Mouse (Mus musculus) heart, adult 9 months (tissue): ENCODE data around the gene B4galnt4.

ENCODE experiments used
- DNase-seq, 2 experiments: peaks; one replicate each; pipeline ENCODE4 v3.0.0; 2022; ENCODE audit warnings: low spot score in 2 of 2

B4galnt4 gene

DNA sequence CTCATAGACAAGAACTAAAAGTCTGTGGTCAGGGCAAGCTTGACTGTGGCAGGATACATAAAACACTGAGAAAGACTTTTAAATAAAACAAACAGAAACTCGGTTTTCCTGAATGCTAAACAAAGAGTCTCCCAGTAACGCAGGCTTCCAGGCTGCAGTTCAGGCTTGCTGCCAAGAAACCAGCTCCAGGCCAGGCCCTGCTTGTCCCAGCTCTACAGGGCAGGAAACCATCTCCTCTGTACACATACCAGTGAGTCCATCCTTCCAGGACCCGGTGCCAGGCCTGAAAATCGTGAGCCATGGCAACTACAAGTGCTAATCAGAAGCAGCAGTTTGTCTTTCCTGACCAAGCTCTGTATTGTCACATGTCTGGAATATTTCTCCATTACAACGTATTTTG, 19.2 kb upstream of the B4galnt4 start:
- peak; percentile 81 to 86 for DNase-seq

DNA sequence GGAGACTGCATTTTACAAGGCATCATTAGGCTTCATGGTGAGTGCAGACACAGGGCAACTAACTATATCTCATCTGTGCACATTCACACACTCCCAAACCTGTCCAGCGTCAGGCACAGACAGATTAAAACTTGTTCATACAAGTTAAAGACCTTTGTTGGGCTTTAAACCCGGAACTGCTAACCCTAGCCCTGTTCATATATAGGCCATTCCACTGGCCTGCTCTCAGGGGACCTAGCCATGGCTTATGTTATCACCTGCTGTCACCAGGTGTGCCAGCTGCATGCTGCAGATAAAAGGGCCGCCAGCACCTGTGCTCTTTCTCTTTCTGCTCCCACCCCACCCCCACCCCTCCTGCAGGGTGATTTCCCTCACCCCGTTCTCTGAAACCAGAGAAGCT, 18.4 kb upstream of the B4galnt4 start:
- DNase-seq: no peak

DNA sequence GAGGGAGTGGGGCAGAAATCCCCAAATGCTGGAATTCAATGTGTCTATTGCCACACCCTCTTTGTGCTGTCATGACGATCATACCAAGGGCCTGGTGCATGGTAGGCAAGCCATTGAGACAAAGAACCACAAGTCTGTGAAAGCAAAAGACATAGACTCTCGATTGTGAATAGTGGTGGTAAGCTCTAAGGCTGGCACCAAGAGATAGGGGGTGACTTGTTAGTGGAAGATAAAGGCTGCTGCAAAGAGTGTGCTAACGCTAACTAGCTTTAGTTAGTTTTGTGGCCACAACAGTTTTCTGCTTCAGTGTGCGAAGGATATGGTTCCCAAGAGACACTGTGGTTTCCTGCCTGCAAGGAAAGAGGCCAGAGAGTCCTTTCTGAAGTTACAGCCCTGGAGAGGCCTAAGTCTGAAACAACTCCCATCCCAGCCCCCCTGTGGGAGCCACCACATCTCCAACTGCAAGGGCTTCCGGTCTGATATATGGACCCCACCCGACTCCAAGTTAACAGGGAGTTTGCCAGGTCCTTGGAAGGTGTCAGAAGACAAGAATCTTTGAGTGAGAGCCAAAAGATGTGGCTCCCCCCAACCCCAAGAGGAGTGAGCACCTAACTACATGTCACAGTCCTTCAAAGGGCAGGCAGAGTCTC, 13.8 kb upstream of the B4galnt4 start:
- DNase-seq: peak; percentile 72 to 73

DNA sequence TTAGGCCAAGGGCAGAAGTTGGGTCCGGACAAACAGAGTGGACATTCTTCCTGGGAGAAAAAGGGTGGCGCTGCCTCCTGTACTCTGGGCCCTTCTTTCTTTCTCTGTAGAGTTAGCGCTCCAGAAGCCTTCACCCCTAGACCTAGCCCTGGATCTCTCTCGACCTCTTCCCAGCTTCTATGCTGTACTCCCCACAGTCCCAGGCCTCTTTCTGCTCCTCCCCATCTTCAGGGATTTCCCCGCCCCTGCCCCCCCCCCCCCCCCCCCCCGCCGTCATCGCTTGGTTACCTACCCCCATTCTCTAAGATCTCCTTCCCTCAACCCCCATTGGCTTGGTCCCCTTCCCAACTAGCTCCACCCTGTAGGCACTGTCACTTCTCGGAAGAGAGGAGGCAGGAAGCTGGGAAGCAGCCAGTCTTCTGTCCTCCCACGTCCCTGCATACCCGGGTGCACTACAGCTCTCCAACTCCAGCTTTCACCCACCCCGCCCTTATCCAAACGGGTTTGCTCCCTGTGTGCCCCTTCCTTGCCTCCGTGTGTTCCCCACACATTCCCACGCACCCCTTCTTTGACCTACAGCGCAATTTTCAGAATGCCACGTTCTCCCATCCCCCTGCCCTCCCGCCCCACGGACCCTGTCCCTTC, 13.2 kb upstream of the B4galnt4 start:
- peak; percentile 91 to 94 for DNase-seq

DNA sequence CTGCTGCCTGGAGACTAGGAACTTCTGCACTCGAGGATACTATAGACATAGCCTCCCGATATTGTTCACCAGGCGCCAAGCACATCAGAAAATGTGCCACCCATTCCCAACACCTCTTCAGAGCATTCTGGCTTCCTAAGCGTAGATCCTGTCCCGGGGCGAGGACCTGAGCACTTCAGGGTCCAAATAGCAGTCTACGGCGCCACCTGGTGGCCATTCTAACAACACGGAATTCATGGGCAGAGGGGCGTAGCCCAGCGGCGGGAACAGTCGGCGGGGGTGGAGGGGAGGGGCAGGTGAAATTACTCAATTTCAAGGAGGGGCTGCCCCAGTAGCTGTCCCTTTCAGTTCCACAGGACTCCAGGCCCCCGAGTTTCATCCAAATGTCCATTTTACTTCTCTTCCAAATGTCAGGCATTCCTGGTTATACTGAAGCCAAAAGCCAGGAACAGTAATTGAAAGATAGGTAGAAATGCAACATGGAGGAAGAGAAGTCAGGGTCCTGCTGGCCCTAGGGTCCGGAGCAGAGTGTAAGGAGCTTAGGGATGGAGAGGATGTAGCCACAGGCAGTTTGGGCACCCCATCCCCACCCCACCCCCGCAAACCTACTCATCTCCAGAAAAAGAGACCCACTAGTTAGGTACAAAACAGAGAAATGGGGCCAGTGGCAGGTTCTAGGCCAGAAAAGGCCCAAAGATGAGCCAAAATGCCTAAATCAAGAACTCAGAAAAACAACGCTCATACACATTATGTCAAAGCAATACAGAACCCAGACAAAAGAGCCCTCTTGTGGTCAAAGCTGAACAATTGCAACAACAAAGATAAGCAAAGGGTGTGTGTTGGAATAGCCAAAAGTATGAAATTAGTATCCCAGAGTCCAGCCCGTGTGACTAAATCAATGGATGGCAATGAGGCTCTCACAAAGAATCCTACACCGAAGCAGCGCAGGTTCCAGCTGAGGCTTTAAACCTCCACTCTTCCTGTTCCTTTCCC, 12.4 kb upstream of the B4galnt4 start:
- peak; percentile 91 to 94 for DNase-seq

DNA sequence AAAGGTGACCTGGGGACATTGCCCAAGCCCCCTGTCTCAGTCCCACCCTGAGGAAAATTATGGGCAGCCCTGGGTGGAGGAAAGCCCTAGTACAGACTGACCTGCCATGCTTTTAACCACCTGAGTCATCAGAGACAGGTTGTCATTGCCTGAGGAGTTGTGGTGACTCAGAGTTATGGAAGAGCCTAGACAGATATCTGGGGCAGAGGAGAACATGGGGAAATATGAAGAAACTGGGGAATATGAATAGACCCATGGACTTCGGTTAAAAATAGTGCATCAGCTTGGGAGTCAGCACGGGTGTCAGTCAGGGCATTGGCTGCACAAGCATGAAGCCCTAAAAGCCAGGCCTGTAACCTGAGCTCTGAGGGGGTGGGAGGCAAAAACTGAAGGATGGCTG, 11.6 kb upstream of the B4galnt4 start:
- no peak for DNase-seq

DNA sequence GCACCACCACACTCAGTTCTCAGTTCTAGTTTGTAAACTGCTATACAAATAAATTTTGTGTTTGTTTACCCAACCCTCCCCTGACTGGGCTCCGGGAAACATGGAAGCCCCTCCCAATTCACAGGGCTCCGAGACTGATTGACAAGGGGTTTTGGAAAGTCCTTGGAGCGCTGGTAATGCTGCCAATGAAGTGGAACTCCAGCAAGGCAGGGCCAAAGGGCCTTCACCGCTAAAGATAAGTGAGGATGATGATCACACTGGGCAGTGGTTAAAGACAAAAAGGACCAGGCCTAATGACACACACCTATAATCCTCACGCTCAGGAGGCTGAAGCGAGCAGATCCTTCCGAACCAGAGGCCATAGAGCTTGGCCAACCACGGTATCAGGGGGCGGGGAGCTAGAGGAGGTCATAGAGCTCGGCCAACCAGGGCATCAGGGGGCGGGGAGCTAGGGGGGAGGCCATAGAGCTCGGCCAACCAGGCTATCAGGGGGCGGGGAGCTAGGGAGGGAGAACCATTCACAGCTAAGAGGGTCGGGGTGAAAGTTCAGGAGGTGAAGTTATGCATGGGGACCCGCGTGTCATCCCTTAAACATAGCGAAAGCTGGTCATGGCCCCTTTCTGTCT, 9.7 kb upstream of the B4galnt4 start:
- no peak for DNase-seq

DNA sequence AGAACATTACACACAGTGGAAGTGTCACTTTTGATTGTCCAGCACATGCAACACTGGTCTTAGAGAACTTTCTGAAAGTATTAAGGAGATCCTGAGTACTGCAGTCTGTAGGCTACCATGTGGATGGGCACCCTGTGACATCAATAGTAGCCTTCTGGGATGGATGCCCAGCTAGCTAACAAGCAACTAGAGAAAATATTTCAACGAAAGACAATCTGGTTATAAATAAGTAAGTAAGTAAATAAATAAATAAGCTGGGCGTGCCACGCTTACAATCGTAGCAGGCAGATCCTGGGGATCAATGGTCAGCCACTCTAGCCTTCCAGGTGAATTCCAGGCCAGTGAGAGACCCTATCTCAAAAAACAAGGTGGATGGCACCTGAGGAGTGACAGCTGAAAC, 8.9 kb upstream of the B4galnt4 start:
- DNase-seq: no peak

DNA sequence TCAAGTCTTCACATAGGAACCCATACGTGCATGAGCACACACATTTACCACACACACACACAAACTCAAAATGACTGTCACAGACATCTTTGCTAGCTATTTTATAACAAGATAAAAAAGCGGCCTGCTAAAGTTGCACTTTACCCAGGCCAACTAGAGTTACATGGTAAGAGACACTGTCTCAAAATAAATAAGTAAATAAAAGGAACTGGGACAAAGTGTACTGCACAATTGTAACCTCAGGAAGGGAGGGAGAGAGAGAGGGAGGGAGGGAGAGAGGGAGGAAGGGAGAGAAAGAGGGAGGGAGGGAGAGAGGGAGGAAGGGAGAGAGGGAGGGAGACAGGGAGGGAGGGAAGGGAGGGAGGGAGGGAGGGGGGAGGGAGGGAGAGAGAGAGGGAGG, 8.5 kb upstream of the B4galnt4 start:
- no peak for DNase-seq

DNA sequence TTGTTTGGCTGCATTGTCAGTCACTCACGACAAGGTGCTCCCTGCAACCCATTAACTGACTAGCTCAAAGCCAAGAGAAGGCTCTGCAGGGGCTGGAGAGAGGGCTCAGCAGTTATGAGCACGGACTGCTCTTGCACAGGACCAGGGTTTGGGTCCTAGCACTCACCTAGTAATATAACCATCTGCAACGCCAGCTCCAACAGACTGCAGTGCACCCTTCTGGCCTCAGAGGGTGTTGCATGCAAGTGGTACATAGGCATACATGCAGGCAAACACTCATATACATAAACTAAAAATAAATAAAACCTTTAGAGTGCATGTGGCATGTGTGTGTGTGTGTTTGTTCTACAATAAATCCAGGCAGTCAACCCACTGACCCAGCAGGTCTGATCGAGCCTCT, 5.1 kb upstream of the B4galnt4 start:
- no peak for DNase-seq

DNA sequence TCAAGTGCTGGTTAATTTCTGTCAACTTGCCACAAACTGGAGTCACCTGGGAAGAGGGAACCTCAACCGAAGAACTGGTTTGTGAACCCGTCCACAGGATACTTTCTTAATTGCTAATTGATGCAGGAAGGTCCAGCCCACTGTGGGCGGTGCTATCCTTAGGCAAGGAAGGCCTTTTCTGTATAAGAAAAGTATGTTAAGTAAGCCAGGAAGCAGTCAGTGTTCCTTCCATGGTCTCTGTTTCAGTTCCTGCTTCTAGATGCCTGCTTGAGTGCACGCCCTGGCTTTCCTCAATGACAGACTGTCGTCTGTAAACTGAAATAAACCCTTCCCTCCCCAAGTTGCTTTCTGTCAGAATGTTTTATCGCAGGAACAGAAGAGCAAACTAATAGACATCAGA, 3.9 kb upstream of the B4galnt4 start:
- no peak for DNase-seq

DNA sequence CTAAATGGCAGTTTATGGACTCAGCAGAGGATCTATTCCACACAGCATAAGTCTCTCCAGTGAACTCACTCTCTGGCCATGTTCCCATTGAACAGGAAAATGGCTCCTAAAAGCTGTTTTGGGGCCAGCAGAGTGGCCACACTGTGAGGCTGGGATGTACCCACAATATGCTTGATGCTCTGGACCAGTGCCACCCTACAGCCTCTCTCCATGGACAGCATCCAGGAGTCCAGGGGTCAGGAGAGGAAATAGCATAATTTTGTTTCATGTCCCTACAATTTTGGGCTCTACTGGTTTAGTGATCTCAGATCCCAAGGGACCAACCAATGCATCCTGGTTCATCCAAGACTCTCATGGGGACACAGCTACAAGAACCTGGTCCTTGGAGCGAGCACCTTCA, 3.4 kb upstream of the B4galnt4 start:
- no peak for DNase-seq

DNA sequence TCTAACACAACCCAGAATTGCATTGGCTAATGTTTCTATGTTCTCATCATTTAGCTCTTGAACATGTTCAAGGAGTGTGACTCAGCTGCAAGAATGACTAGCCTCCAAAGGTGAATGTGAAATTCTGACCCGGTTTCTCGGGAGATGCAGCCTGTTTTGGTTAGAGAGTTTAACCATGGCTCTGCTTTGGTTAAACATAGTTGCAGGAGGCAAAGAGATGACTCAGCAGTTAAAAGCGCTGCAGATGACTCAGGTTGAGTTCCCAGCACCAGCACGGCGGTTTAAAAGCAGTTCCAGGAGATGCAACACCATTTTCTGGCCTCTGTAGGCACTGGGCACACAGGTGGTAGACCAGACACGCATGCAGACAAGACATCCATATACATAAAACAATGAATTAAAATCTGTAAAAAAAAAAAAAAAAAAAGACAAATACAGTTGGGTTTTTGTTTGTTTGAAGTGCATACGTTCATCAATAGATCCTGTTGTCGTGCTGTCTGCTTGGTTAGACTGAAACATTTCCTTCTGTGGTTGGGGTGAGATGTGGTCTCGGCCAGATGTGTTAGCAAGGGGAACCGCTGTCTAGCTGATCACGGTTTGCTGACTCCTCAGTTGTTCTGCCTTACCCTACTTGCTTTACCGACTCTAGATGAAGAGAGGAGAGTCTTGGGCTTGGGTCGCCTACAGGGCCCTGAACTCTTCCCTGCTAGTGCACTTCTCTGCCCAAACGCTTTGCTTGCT, 2.1 kb upstream of the B4galnt4 start:
- no peak for DNase-seq

DNA sequence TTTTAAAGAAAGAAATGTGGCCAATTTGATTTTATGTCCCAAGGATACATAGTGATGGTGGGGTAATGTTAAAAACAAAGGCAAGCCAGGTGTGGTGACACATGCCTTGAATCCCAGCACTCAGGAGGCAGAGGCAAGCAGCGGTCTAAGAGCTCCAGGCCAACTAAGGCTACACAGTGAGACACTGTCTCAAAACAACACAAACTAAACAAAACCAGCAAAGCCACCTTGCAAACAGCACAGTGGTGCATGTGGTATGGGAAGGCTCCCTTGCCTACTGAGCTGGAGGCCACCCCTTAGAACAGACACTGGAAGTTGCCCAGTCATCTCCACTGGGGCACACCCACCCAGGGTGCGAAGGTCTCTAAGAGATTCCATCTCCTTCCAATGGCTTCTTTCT, 975 bp upstream of the B4galnt4 start:
- no peak for DNase-seq

DNA sequence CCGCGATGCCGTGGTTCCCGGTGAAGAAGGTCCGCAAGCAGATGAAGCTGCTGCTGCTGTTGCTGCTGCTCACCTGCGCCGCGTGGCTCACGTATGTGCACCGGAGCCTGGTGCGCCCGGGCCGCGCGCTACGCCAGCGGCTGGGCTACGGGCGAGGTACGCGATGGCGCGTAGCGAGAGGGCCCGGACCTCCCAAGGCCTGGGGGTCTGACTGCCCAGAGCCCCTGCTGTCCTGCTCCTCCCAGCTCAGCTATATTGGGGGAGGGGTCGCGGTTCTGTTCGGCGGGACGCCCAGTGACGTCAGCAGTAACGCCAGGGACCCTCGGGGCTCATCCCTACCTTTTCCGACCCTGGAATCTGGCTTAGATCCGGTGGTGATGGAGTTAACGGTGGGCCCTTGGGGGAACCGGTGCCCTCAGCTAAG, 377 bp downstream of the B4galnt4 start:
- DNase-seq: no peak

DNA sequence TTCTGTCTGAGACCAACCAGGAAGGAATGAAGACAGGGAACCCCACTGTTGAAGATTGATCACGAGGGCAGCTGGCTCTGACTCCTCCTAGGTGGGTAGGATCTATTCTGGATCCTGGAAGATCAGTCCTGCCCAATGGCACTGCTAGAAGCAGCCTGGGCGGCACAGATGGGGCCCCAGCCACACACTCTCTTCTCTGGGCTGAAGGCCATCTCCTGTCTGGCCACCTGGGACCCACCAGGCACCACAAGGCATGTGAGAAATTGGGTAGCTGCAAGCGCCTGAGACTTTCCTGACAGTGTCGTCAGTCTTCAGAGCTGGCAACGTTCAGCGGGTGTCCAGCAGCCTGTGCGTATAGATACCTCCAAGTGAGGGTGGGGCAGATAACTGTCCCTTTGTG, 1.6 kb downstream of the B4galnt4 start:
- DNase-seq: no peak

DNA sequence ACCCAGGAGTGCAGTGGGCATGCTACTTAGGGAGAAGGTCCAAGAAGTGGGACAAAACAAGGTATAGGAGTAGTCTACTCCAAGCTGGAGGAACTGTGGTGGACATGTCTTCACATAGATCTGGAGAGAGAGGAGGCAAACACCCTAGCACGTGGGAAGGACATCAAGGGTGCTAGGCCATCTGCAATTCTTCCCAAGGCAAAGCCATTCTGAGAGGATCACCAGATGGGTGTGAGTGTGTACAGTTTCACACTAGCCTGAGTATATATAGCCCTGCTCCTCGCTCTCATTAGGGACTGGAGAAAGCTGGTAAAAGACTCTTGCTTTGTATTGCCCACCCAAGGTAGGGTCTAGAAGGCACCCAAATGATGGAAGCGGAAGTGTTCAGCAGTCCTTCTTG, 2.4 kb downstream of the B4galnt4 start:
- no peak for DNase-seq

DNA sequence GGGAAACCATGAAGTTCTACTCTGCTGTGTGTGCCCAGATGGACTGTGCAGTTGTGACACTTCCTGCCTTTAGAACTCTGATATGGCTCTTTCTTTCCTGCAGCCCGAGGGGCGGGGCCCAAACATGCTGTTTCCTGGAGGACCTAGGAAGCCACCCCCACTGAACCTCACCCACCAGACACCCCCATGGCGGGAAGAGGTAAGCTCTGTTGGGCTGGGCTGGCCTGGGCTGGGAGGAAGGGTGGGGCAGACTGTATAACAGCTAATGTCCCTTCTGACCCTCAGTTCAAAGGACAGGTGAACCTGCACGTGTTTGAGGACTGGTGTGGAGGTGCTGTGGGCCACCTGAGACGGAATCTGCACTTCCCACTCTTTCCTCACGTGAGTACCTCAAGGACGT, 3.3 kb downstream of the B4galnt4 start:
- no peak for DNase-seq

DNA sequence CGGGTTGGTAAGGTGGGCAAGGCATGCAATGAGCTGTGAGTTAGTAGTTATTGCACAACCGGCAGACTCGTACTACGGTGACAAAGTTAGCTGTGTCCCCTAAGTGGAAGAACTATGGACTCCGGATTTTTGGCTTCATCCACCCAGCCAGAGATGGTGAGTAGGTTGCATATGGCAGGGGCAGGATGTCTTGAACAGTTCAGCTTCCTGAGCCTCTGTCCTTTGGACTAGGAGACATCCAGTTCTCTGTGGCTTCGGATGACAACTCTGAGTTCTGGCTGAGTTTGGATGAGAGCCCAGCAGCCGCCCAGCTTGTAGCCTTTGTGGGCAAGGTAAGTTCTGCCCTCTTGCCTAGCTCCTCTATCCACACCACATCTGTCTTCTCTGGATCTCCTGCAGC, 3.7 kb downstream of the B4galnt4 start:
- no peak for DNase-seq

DNA sequence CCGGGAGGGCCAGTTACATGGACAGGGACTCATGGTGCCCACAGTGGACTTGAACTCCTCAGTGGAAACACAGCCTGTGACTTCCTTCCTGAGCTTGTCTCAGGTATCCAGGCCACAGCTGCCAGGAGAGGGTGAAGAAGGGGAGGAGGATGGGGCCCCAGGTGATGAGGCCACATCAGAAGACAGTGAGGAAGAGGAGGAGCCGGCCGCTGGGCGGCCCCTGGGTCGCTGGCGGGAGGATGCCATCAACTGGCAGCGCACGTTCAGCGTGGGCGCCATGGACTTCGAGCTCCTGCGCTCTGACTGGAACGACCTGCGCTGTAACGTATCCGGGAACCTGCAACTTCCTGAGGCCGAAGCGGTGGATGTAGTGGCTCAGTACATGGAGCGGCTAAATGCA, 7.4 kb downstream of the B4galnt4 start:
- no peak for DNase-seq

DNA sequence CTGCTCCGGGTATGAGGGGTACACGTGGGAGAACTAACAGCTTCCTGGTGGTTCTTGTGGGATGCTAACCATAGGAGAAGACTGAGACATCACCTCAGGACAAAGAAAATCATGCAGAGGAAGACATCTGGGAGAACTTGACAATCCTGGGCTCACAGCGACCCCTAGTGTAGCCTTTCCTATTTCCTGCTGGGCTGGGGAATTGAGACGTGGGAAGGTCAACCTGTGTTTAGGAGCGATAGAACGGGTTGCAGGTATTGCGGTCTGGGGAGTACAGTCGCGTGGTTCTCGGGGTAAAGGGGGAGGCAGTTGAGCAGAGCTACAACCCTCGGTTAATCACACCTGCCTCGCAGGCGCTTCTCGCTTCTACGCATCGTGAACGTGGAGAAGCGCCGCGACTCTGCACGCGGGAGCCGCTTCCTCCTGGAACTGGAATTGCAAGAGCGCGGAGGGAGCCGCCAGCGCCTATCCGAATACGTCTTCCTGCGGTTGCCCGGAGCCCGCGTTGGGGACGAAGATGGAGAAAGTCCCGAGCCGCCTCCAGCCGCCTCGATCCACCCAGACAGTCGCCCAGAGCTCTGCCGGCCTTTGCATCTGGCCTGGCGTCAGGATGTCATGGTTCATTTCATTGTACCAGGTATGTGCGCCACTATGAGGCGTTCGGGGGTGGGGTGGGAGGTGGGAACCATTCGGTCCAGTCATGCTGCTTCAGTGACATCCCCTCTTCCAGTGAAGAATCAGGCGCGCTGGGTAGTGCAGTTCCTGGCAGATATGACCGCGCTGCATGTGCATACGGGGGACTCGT, 9.4 kb downstream of the B4galnt4 start:
- peak; percentile 29 to 54 for DNase-seq
